Mouse (Mus musculus) splenic B cell, adult 2 months (primary cell): ENCODE data around the gene Dscam.

Experiments
- DNase-seq: peaks from one replicate; pipeline ENCODE4 v3.0.0-alpha.2; 2011; ENCODE audit warnings: low read depth, low spot score
- H3K27me3 ChIP-seq: 2 replicates; pipeline ENCODE4 v1.6.1; 2012; ENCODE audit warnings: mild to moderate bottlenecking, low read length, moderate library complexity, mixed read lengths; ENCODE audit not compliant: control insufficient read depth, poor library complexity, insufficient read depth, severe bottlenecking
- H3K36me3 ChIP-seq: 2 replicates; pipeline ENCODE4 v1.6.1; 2012; ENCODE audit warnings: mild to moderate bottlenecking, low read length, moderate library complexity, mixed read lengths; ENCODE audit not compliant: control insufficient read depth, poor library complexity, insufficient read depth, severe bottlenecking

Gene Dscam

DNA sequence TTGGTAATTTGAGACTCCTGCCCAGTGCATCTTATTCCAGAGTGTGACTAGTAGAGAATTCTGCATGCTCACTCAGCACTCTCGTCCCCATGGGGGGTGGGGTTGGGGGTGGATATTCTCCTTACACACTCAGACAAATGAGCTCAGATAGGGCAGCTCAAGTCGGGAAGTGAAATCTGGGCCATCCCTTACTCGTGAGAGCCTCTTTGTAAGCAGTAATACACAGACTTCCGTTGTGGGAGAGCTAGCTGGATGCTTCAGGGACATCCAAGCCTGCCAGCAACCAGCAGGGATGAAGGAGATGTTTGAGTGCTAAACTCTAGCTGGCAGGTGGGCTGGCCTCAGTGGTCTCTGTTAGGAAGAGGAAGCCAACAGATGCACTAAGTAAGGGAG, 416.8 kb downstream of the Dscam start:
- no peaks in the 10 kb centered on the region for H3K36me3 ChIP-seq
- no peaks in the 10 kb centered on the region for H3K27me3 ChIP-seq
- no peak for DNase-seq

DNA sequence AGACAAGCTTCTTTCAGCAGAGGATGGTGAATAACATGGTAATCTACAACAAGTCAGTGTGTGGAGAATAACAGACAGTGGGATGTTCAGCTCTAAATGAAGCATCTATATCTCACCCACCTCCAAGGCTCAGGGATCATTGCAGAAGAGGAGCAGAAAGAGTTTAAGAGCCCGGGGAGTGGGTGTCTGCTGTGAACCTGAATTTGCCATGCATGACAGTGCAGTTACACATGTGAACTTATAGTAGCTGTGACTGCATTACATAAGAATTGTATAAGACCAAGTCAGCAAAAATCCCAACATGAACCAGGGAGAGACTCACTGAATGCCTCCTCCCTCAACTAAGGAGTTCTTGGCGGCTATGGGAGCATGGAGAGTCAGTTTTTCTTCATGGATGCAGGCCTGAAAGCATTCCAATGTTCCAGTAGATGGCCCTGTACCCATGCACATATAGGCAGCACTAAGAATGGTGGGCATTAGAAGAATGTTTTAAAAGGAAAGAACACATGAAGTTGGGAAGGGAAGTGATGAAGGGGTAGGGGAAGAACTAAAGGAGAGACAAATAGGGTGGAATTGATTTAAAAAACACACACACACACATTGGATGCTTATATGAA, 417.3 kb downstream of the Dscam start:
- no peaks in the 10 kb centered on the region for H3K27me3 ChIP-seq
- DNase-seq = no peak

DNA sequence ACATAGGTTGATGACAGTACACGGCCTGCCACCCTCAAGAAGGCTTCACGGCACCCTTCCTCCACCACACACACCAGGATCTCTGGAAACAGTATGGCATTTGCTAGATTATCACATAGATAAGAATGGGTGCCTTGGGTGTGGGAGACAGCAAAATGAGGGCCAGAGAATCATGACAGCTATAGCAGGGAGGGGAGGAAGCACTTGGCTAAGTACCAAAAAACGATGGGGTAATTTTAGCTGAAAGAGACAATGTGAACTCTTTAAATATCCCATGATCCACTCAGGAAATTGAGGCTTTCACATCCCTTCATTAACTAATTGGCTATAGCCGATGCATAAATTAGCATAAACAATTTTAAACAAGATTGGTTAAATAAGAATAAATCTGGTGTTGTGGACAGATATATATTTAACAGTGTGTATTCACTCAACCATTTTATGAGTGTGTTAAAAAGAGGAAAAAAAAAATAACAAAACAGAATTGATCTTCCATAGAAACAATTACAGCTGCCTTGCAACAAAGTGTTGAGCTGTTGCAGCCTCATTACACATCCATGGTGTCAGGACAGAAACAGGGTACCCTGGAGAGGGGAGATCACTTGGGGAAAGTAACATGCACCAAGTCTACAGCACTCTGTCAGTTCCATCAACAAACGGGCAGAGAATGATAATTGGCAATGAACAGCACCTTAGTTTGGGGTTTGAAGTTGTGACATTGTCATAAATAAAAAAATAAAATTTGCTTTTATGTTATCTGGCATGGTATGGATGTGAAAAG, 427.9 kb downstream of the Dscam start:
- no peaks in the 10 kb centered on the region for H3K27me3 ChIP-seq
- DNase-seq = no peak
- no peaks in the 10 kb centered on the region for H3K36me3 ChIP-seq

More for the DNA sequence above, 417.3 kb downstream of the Dscam start:
- no peaks in the 10 kb centered on the region for H3K36me3 ChIP-seq

DNA sequence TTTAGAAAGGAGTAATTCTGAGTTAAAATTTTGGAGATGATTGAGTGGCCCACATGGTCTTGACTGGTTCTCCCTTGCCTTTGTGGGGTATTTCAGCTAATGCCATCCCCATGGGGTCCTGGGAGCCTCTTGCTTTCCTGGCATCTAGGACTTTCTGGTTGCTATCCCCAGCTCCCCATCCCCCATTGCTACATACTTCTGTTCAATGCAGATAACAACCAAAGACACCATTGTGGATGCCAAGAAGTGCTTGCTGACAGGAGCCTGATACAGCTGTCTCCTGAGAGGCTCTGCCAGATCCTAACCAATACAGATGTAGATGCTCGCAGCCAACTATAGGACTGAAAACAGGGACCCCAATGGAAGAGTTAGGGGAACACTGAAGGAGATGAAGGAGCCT, 429.2 kb downstream of the Dscam start:
- no peak for DNase-seq
- Histone ChIP-seq H3K36me3 (no peaks in the 10 kb centered on the region), H3K27me3 (no peaks in the 10 kb centered on the region)

DNA sequence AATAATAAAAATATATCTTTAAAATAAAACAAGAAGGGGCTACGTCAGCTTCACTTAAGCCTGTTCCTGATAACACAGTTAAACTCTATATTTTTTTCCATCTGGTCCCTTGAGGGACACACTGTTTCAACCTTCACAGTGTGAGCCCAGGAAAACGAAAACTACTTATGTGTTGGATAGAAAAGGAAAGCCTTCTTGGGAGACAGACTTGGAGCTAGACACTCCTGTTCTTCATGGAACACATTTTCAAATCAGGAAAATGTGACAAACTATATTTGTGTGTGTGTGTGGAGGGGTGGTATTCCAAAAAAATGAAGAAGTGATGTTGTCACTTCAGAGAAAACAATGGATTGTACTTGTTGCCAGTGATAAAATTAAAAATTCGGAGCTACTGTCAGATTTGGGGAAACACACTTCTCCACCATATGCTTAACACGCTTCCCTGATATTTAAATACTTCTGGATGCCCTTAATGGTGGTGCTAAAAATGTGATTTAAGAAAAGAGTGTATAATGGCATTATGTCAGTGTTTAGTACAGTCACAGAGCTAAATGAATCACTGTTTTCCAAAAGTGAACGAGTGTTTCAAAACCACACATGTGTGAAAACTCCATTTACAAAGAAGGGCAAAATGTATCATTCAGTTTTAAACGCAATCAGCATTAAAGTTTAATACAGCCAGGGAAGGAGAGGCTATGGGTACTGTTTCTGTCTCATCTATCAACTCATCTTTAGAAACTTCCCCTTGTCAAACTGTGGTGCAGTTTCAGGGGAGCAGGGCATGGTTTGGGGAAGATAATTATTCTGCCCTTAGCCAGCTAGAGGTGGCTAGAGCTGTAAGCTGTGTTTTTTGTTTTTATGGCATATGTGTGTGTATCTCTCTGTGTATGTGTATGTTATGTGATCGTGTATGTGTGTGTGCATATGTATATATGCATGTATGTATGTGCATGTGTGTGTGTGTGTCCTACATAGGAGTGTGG, 430.2 kb downstream of the Dscam start:
- no peaks in the 10 kb centered on the region for H3K36me3 ChIP-seq
- no peak for DNase-seq

DNA sequence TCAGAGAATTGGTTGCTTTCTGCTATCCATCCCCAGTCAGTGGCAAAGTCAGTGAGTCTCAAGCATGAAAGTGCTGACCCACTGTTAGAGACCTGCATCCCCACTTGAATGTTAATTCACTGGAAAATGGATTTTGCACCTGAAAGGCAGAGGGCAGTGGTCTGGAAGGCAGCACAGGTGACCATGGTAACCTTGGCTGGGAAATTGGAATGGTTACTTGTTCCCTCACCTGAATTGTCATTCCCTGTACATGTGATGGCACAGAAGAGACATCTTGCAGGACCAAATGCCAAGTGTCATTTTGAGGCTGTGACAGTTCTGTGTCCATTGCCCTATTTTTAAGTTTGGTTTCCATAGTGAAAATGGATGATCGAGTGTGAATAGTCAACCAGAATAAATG, 434.1 kb downstream of the Dscam start:
- no peak for DNase-seq
- Histone ChIP-seq H3K27me3 (no peaks in the 10 kb centered on the region), H3K36me3 (no peaks in the 10 kb centered on the region)

More for the DNA sequence above, 430.2 kb downstream of the Dscam start:
- no peaks in the 10 kb centered on the region for H3K27me3 ChIP-seq

DNA sequence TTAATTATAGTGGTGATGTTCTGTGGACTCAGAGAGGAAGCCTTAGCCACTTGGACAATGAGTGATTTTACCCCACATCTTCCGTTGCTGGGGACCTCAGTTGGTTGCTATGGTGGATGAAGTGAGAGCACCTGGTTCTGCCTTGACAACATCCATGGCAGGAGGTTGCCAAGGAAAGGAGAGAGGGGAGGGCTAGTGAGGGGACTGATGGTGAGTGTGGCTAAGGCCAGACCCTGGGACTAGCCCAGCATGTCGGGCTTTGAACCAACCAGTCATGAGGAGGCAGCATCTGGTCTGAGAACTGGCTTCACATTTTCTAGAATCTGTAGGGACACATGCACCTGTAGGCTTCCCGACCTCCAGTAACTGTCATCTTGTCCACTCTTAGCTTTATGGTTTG, 439.7 kb downstream of the Dscam start:
- Histone ChIP-seq H3K36me3 (no peaks in the 10 kb centered on the region), H3K27me3 (no peaks in the 10 kb centered on the region)
- no peak for DNase-seq

DNA sequence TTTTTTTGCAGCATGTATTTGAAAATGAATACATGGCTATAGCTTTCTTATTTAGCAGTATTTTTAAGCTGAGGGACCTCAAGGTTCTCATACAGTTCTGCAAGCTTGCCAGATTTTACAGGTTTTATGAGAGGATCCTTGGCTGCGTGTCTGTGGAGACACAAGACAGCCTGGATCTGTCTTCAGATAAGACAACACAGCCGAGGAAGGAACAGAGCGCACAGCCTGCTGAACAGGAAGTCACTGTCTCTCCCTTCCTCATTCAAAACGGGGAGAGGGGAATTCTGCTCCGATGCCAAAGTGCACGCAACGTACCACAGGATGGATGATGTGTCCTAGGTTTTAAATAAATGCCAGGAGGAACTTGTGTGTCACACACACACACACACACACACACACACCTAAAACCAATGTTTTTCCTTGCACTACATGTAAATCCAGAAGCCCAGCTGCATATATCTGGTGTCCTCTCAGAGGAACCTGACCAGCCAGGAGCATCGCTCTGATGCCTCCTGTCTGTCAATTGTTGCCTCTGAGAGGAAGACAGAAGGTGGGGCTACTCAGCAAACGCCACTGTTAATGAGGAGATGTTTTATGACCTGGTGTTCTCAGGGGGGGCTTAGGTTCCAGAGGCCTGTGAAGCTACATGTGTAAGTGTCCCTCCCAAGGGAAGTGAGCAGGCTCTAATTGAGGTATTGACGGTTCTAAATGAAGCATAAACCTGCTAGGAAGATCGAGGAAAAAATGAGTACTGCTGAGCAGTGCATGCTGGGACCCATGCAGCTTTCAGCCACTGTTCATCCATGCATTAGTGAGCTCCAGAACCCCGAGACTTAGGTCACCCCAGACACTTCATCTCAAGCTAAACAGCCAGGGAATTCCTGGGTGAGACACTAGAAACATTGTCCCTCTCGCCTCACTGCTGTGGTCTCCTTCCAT, 442.4 kb downstream of the Dscam start:
- H3K36me3 ChIP-seq = no peaks in the 10 kb centered on the region
- H3K27me3 ChIP-seq = no peaks in the 10 kb centered on the region
- no peak for DNase-seq

DNA sequence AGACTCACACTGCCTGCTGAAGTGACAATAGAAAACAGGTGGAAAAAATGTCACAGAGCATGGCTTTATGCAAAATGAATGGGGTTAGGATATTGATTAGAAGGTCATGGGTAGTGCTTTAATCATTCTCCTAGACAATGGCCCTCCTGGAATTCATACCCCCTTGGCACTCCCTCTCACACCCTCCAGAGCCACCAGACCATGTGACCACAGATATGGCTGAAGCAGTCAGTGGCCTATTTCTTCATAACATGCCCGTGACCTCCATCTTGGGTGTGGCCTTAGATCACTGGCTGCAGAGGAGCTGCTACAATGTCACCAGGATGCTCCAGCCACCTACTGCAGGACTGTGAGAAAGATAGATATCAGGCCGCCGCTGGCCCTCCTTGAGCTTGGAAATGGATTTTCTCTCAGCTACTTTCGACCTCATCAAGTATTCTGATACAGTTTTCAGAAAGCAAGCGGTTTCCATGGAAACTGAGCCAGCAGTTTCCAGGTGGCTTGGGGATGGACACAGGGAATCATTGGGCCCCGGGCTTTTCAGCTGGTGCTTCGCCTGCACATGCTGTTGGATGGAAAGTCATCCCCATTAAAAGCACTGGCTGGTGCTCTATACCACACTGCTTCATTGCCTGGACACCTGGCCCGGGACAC, 445.4 kb downstream of the Dscam start:
- Histone ChIP-seq H3K36me3 (no peaks in the 10 kb centered on the region), H3K27me3 (no peaks in the 10 kb centered on the region)
- no peak for DNase-seq

DNA sequence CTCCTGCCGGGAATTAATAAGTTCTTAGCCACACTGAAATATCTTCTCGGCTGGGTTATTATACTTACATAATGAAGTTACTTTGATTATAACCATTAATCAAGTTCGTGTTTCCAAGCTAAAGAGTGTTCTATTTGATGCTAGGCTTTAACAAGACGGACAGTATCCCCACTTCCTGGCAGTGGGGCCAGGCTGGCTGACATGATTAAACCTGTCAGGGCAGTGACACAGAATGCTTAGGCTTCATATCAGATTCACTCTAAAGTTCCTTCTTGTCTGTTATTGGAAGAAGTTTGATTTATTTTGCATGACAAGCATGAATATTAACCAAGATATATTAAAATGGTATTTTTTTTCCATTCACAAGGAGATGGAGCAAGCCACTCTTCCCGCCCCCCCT, 446.0 kb downstream of the Dscam start:
- DNase-seq = no peak
- Histone ChIP-seq H3K27me3 (no peaks in the 10 kb centered on the region), H3K36me3 (no peaks in the 10 kb centered on the region)

DNA sequence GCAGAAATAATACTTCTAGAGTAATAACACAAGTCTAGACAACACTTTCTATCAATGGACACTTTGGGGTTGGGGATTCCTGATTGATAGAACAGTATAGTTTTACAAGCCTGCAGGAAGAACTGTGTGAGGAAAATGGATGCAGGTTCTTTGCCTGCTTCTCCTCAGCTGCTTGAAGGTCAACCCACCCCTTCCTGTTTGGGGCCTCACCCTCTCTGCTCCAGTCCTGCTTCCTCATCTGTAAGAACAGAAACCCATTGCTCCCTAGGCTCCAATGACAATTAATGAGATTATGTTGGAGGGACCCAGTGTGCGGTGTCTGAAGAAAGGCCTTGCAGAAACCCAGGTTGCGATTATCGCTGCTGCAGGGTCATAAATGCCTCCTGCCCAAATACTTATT, 446.4 kb downstream of the Dscam start:
- no peaks in the 10 kb centered on the region for H3K36me3 ChIP-seq
- DNase-seq = no peak

DNA sequence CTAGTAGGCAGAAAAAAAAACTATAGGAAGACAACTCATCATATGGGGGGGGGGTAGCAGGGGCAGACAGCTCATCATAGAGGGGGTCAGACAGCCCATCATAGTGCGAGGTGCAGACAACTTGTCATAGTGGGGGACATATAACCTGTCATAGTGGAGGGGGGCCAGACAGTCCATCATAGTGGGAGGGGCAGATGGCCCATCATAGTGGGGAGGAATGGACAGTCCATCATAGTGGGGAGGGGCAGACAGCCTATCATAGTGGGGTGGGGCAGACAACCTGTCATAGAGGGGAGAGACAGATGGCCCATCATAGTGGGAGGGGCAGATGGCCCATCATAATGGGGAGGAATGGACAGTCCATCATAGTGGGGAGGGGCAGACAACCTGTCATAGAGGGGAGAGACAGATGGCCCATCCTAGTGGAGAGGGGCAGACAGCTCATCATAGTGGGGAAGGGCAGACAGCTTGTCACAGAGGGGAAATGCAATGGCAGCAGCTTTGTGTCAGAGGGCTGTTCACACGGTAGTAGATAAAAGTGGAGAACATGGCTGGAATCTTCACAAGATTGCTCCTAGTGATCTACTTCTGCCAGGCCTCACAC, 447.4 kb downstream of the Dscam start:
- H3K27me3 ChIP-seq = no peaks in the 10 kb centered on the region
- H3K36me3 ChIP-seq = no peaks in the 10 kb centered on the region
- DNase-seq = no peak

More for the DNA sequence above, 446.4 kb downstream of the Dscam start:
- no peaks in the 10 kb centered on the region for H3K27me3 ChIP-seq

DNA sequence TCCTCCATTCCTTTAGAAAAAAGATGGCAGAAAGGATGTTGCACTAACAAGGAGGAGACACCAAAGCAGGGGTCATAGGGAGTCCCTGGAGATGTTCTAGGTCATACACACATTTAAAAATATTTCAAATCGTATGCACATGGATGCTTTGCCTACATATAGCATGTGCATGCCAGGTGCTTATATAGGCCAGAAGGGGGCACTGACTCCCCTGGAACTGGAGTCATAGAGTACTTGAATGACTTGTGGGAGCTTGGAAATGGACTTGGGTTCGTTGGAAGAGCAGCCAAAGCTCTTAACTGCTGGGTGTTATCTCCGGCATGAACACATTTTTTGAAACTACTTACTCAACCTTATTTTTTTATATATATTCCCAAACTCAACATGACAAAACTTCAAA, 448.4 kb downstream of the Dscam start:
- DNase-seq = no peak
- Histone ChIP-seq H3K36me3 (no peaks in the 10 kb centered on the region), H3K27me3 (no peaks in the 10 kb centered on the region)
